Mouse (Mus musculus) neutrophil, adult 5-6 weeks (primary cell): ENCODE data around the gene Slit3. TPM values are rescaled to one million over a fixed set of nuclear protein-coding genes. Genes with fewer than 3 reads are reported as not detected.

Experiments used
- ATAC-seq: fragments of 151-379, 151-347 bp; 2 replicates; pipeline ENCODE4 v1.8.0; 2017; ENCODE audit warnings: mild to moderate bottlenecking, moderate TSS enrichment; ENCODE audit not compliant: insufficient number of reproducible peaks, poor library complexity, low FRiP score, severe bottlenecking; ENCODE audit errors: extremely low read depth
- total RNA-seq: library from RNA; stranded (forward); fragments of 200-1000 nt; gene quantifications from 2 replicates; pipeline ENCODE4 v1.2.3, GENCODE M21; 2017

Gene Slit3
- total RNA-seq, 1 experiment from 2014 or later = not detected

GRCm38 (mm10) chr11:35469940-35470339 lies 348.9 kb downstream of the Slit3 start:
- no peak for ATAC-seq

GRCm38 (mm10) chr11:35470853-35471252 lies 349.8 kb downstream of the Slit3 start:
- no peak for ATAC-seq

GRCm38 (mm10) chr11:35472842-35473616 lies 352.0 kb downstream of the Slit3 start:
- no peak for ATAC-seq

GRCm38 (mm10) chr11:35473617-35473996 lies 352.6 kb downstream of the Slit3 start:
- no peak for ATAC-seq

- no peak for ATAC-seq
These were observed 359.1 kb downstream of the Slit3 start for GRCm38 (mm10) chr11:35480146-35480545.

GRCm38 (mm10) chr11:35481611-35482363 lies 360.8 kb downstream of the Slit3 start:
- ATAC-seq = no peak

- no peak for ATAC-seq
These were observed 366.9 kb downstream of the Slit3 start for GRCm38 (mm10) chr11:35487966-35488365.

GRCm38 (mm10) chr11:35491701-35492100 lies 370.7 kb downstream of the Slit3 start:
- ATAC-seq = no peak

GRCm38 (mm10) chr11:35496874-35497273 lies 375.9 kb downstream of the Slit3 start:
- no peak for ATAC-seq

GRCm38 (mm10) chr11:35497961-35498360 lies 376.9 kb downstream of the Slit3 start:
- ATAC-seq = no peak

GRCm38 (mm10) chr11:35502128-35502527 lies 381.1 kb downstream of the Slit3 start:
- no peak for ATAC-seq

GRCm38 (mm10) chr11:35504051-35504450 lies 383.0 kb downstream of the Slit3 start:
- no peak for ATAC-seq

- ATAC-seq = no peak
These were observed 383.9 kb downstream of the Slit3 start for GRCm38 (mm10) chr11:35504916-35505315.

- no peak for ATAC-seq
These were observed 384.3 kb downstream of the Slit3 start for GRCm38 (mm10) chr11:35505316-35505715.

GRCm38 (mm10) chr11:35505817-35506216 lies 384.8 kb downstream of the Slit3 start:
- no peak for ATAC-seq

- no peak for ATAC-seq
These were observed 386.9 kb downstream of the Slit3 start for GRCm38 (mm10) chr11:35507781-35508390.

- no peak for ATAC-seq
These were observed 391.7 kb downstream of the Slit3 start for GRCm38 (mm10) chr11:35512686-35513085.

GRCm38 (mm10) chr11:35513343-35513742 lies 392.3 kb downstream of the Slit3 start:
- ATAC-seq = no peak

GRCm38 (mm10) chr11:35522802-35523452 lies 401.9 kb downstream of the Slit3 start:
- no peak for ATAC-seq
